Mouse (Mus musculus) megakaryocyte-erythroid progenitor cell, adult 5 weeks (primary cell): ENCODE measurements around the gene Fastkd1. TPM values are rescaled to one million over a fixed set of nuclear protein-coding genes. Genes with fewer than 3 reads are reported as not detected.

ENCODE experiments used
- polyA plus RNA-seq: library from polyadenylated mRNA; stranded (reverse); fragments of >175 nt; gene quantifications from 2 replicates; pipeline ENCODE4 v1.2.3, GENCODE M21; 2012

The Fastkd1 gene
- 0.58 and 0.68 TPM in 2 replicates for polyA plus RNA-seq

GRCm38 (mm10) chr2:69712981-69713625, at the start of gene Fastkd1:
Fastkd1 (minus strand) TSS chr2:69713516.

GRCm38 (mm10) chr2:69722273-69722649, 8.9 kb upstream of the Fastkd1 start, which contains the start of gene Ppig:
Ppig (plus strand) TSS chr2:69722545.

GRCm38 (mm10) chr2:69669853-69670252, 43.5 kb downstream of the Fastkd1 start, which contains the start of gene Klhl41:
Klhl41 (plus strand) TSS chr2:69670120.

GRCm38 (mm10) chr2:69646726-69647490, 66.4 kb downstream of the Fastkd1 start, which contains the start of gene Bbs5:
Bbs5 (plus strand) TSS chr2:69647171.

Other genes with a start within 250 kb of the Fastkd1 start
- gene Lrp2, start 127.5 kb downstream of the Fastkd1 start, polyA plus RNA-seq, result under 0.01 TPM in 1 of 2 replicates, not detected in the other
- 0.10 TPM in 1 of 2 replicates, not detected in the other for gene Bbs5, start 66.3 kb downstream of the Fastkd1 start, polyA plus RNA-seq
- gene Klhl41, start 43.4 kb downstream of the Fastkd1 start, polyA plus RNA-seq, result 0.08 TPM in 1 of 2 replicates, not detected in the other
- 13.7 and 21.4 TPM in 2 replicates for gene Ppig, start 9.0 kb upstream of the Fastkd1 start, polyA plus RNA-seq
- gene Ccdc173, start 76.1 kb upstream of the Fastkd1 start, polyA plus RNA-seq, result 0.37 and 0.44 TPM in 2 replicates
- 33.9 and 37.1 TPM in 2 replicates for gene Phospho2, start 76.1 kb upstream of the Fastkd1 start, polyA plus RNA-seq
- gene Klhl23, start 108.4 kb upstream of the Fastkd1 start, polyA plus RNA-seq, result 1.3 and 2.0 TPM in 2 replicates
- 31.5 and 45.4 TPM in 2 replicates for gene Ssb, start 148.0 kb upstream of the Fastkd1 start, polyA plus RNA-seq
- gene Mettl5, start 172.1 kb upstream of the Fastkd1 start, polyA plus RNA-seq, result 75.0 TPM in 2 replicates
- 6.9 and 10.3 TPM in 2 replicates for gene Ubr3, start 183.7 kb upstream of the Fastkd1 start, polyA plus RNA-seq